Mouse (Mus musculus) cerebellum, adult 8-10 months (tissue): ENCODE data around the gene Nrbf2.

Source experiments
- DNase-seq: peaks from one replicate; pipeline ENCODE4 v3.0.0; 2022

Gene Nrbf2

DNA sequence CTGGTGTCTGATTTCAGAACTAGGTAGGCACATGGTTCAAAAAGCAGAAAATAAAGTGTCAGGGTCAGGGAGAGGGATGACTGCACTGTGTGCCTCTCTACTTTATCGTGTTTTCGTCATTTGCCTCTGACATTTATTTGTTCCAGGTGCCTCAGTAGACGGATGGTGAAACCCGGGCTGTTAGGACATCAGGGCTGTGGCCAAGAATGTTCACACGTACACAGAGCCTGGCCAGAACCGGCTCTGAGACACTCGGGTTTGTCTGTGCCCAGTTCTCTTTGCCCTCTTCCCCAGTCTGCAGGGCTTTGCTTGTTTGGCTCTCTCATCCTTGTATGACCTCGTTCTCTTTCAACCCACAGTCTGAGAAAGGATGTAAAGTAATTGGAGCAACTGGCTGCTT lies 6.0 kb upstream of the Nrbf2 start:
- no peak for DNase-seq

- DNase-seq, result no peak
These were observed 5.5 kb upstream of the Nrbf2 start for GRCm38 (mm10) chr10:67290622-67291021.

GRCm38 (mm10) chr10:67287877-67288276 lies 2.8 kb upstream of the Nrbf2 start:
- no peak for DNase-seq

GRCm38 (mm10) chr10:67284761-67285175 lies 337 bp downstream of the Nrbf2 start:
- DNase-seq, result peak; percentile 43

- no peak for DNase-seq
These were observed 794 bp downstream of the Nrbf2 start for GRCm38 (mm10) chr10:67284311-67284710.

GRCm38 (mm10) chr10:67283516-67283915 lies 1.6 kb downstream of the Nrbf2 start:
- DNase-seq, result no peak

- no peak for DNase-seq
These were observed 2.6 kb downstream of the Nrbf2 start for GRCm38 (mm10) chr10:67282531-67282930.

DNA sequence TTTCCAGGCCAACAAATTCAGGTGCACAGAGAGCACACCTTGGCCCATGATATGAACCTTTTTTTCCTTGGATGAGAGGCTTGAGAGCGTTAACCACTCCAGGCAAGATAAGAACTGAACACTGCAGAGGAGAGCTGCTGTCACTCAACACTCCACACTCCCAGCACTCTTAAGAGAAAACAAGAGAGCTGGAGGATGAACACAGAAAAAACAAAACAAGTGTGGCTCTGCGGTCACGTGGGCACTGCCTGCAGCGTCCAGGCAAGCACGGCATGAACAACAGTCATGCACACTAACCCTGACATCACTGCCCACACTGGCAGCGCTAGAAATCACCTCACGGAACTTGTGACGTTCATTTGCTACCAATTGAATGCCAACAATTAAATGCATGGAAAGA lies 3.3 kb downstream of the Nrbf2 start:
- no peak for DNase-seq

GRCm38 (mm10) chr10:67275916-67276315 lies 9.2 kb downstream of the Nrbf2 start:
- no peak for DNase-seq

GRCm38 (mm10) chr10:67264852-67265251 lies 20.3 kb downstream of the Nrbf2 start:
- DNase-seq, result no peak

DNA sequence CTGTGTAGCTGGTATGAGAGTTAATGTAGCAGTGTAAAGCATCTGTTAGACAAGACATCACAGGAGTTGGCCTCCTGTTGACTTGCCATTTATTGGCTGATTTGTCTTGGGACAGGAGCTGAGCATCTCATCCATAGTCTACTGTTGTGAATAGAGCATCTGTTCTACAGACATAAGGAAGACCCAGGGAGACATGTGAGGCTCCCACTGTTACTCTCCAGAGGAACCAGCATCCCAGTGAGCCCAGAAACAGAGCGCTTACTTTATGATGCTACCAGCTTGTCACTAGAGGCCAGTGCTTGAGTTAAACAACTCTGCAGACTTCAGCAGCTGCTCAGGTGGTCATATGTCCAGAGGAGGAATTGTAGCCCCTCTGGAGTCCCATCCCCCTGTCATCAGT lies 32.0 kb downstream of the Nrbf2 start:
- no peak for DNase-seq

DNA sequence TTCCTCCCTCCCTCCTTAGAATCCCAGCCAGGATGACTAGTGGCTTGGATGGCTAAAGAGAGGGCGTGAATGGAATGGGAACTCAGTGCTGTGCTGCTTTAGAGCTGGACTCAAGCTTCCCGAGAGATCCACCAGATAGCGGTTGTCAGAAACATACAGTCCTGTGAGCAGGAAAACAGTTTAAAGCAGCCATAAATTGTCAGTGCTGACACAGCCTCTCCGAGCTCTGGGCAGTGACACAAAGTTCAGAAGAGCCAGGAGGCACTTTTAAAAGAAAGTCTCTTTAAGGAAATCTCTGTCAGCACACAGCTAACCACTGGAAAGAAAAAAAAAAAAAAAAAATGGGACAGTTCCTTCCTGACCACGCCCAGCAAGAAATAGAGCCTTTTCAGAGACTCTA lies 32.8 kb downstream of the Nrbf2 start:
- DNase-seq, result no peak

DNA sequence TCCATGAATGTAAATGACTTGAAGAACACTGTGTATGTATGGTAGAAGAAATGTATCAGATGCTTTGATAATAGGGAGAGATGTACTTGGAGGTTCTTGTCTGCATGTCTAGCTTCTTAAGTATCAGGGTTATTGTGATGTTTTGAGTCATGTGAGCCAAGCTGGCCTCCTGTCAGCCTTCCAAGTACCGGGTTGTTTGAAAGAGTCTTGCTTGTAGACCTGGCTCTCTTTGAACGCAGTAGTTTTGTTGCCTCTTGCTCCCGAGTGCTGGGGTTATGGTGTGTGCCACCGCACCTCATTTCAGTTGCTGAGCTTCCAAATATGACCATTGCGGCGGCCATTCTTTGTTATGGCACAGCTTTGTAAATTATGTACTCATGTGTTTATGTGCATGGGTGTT lies 34.3 kb downstream of the Nrbf2 start:
- DNase-seq, result no peak

- DNase-seq, result no peak
These were observed 35.6 kb downstream of the Nrbf2 start for GRCm38 (mm10) chr10:67249486-67249885.

- no peak for DNase-seq
These were observed 38.0 kb downstream of the Nrbf2 start for GRCm38 (mm10) chr10:67247145-67247544.

DNA sequence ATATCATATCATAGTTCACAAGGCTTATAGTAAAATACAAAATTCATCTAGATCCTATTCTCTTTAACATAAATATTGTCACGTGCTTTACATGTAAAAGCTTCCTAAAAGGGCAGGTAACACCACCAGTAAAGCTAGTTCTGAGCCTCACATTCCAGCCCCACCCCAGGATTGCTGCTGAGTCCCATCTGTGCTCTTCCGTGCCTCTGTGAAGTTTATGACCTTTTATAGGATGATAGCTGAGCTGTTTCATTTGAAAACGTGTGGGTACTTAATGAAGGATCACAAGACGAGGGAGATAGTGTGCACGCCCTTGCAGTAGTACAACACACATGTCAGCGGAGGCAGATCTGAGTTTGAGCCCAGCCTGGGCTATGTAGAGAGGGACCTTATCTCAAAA lies 54.7 kb downstream of the Nrbf2 start:
- DNase-seq, result no peak

DNA sequence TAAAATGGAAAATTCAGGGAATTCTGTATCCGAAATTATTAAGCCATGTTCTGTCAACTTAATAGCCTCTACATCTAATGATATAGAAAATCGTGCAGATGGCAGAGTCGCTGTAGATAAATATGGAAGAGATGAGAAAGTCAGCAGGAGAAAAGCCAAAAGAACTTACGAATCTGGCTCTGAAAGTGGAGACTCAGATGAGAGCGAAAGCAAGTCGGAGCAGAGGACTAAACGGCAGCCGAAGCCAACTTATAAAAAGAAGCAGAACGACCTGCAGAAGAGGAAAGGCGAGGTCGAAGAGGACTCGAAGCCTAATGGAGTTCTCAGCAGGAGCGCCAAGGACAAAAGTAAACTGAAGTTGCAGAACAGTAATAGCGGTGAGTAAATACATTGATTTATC lies 58.6 kb downstream of the Nrbf2 start:
- no peak for DNase-seq

- DNase-seq, result peak; percentile 33
These were observed 59.0 kb downstream of the Nrbf2 start for GRCm38 (mm10) chr10:67226109-67226508.

- no peak for DNase-seq
These were observed 59.6 kb downstream of the Nrbf2 start for GRCm38 (mm10) chr10:67225528-67225927.

GRCm38 (mm10) chr10:67223942-67224341 lies 61.2 kb downstream of the Nrbf2 start:
- DNase-seq, result no peak

GRCm38 (mm10) chr10:67221284-67221683 lies 63.8 kb downstream of the Nrbf2 start:
- DNase-seq, result peak; percentile 38

DNA sequence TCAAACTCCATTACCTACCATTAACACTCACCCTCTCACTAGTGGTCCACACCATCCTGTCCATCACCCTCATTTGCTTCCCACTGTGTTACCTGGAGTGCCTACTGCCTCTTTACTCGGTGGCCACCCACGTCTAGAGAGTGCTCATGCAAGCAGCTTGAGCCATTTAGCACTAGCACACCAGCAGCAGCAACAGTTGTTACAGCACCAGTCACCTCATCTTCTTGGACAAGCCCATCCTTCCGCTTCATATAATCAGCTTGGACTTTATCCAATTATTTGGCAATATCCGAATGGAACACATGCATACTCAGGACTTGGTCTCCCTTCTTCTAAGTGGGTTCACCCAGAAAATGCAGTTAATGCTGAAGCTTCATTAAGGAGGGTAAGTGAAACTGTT lies 64.9 kb downstream of the Nrbf2 start:
- DNase-seq, result no peak

DNA sequence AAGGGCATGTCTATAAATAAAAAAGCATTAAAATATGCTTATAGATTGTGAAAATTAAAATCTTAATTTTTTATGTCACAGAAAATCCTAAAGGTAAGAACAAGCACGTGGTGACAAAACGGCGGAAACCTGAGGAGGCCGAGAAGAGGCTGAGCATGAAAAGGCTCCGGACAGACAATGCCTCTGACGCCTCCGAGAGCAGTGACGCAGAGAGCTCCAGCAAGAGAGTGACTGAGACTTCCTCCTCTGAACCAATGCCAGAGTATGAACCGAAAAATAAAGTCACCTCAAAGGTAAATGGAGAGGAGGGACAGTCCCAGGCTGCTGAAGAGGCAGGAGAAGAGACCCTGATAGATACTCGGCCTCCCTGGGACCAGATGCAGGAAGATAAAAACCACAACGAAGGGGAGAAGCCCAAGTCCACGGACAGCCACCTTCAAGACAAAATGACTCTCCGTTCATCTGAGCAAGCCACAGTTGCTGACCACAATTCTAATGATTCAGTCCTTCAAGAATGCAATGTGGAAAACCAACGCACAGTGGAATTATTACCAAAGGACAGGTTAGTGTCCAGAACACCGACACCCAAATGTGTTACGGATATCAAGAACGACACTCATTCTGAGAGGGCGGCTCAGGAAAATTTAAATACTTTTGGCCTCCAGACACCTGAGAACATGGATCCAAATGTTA lies 66.1 kb downstream of the Nrbf2 start:
- DNase-seq, result no peak

DNA sequence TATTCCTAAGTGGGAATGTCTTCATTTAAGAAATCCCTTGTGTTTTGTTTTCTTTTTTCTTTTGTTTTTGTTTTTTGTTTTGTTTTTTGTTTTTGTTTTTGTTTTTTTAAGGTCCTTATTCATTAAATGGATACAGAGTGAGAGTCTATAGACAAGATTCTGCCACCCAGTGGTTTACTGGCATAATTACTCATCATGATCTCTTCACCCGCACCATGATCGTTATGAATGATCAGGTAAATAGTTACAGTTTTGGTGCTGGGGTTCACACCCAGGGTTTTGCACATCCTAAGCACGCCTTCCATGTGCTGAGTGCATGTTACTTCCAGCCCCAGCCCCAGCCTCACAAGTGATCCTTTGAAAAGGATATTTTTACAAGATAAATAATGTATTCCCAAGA lies 68.2 kb downstream of the Nrbf2 start:
- DNase-seq, result no peak
